Mouse (Mus musculus) T-helper 2 cell (primary cell): ENCODE results near the gene Afp.

Experiments
- in situ Hi-C: fragments of 300-600 bp; cut with MboI, MseI; formaldehyde crosslinking; loops from one replicate; pipeline ENCODE4 v1.15.1; 2025; ENCODE audit warnings: high pct_unique_total_duplicates

The Afp gene

GRCm38 (mm10) chr5:90504742-90505141 lies 14.2 kb downstream of the Afp start:
- in situ Hi-C loops = loop anchor here (5.0 to 10.0 kb wide), 2 partner anchors 102 to 130 kb away; no protein-coding TSS in a partner anchor

GRCm38 (mm10) chr5:90506507-90506906 lies 16.0 kb downstream of the Afp start:
- in situ Hi-C loops = loop anchor here (10.0 kb wide), 1 partner anchor 132 kb away; no protein-coding TSS in a partner anchor

- in situ Hi-C loops = loop anchor here (10.0 kb wide), 1 partner anchor 133 kb away; no protein-coding TSS in a partner anchor
Observed at GRCm38 (mm10) chr5:90507411-90507949, 16.9 kb downstream of the Afp start.

- in situ Hi-C loops = loop anchor here (10.0 kb wide), 1 partner anchor 135 kb away; no protein-coding TSS in a partner anchor
Observed at GRCm38 (mm10) chr5:90509828-90510592, 19.5 kb downstream of the Afp start.

GRCm38 (mm10) chr5:90512288-90512955 lies 21.9 kb downstream of the Afp start:
- in situ Hi-C loops = no loop called here

- in situ Hi-C loops = no loop called here
Observed at GRCm38 (mm10) chr5:90515561-90515960, 25.0 kb downstream of the Afp start.

- in situ Hi-C loops = no loop called here
Observed at GRCm38 (mm10) chr5:90518356-90519100, 28.0 kb downstream of the Afp start, which contains the start of gene Afm. Gene Afm (plus strand): TSS chr5:90518932.

- in situ Hi-C loops = no loop called here
Observed at GRCm38 (mm10) chr5:90551191-90551590, 60.7 kb downstream of the Afp start.

- in situ Hi-C loops = no loop called here
Observed at GRCm38 (mm10) chr5:90556052-90556451, 65.5 kb downstream of the Afp start.
